Mouse (Mus musculus): ENCODE data around the gene Macrod2.
"Not testable (repeated sequence)": the region's sequence is repeated elsewhere in the genome, so short reads cannot be mapped to it uniquely, and the experiment has no call there.

The Macrod2 gene

DNA sequence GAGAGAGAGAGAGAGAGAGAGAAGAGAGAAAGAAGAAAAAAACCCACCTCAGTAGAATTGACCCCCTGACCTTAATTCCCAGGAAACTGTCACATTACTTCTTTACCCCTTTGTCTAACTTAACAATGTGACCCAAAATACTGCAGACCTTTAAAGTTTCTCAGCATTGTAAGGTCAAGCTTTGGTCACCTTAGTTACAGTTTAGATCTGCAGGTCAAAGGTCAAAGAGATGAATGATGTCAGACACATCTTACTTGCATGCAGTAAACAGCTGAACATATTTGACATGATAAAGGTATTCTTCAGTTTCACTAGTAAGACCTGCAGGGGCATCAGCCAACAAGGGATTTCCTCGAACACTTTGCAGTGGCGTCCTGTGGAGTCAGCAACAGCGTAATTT lies 309.0 kb downstream of the Macrod2 start:
- DNase-seq = no peak

DNA sequence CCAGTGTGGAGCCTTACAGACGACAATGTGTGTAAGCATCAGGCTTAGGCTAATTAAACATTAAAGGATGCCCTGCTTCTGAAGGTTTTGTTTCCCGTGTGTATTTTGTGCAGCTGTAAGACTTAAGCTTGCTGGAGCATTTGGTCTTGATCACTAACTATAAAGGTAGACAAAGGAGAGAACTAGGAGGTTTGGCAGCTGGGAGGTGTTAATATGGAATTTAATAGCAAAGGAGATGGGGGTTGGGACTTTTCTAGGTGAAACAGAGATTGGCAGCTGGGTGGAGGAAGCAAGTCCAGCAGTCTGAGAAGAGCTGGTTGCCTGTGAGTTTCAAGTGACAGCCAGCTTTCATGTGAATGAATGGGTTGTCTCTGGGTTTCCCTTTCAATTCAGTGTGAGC lies 310.2 kb downstream of the Macrod2 start:
- no peak for DNase-seq

DNA sequence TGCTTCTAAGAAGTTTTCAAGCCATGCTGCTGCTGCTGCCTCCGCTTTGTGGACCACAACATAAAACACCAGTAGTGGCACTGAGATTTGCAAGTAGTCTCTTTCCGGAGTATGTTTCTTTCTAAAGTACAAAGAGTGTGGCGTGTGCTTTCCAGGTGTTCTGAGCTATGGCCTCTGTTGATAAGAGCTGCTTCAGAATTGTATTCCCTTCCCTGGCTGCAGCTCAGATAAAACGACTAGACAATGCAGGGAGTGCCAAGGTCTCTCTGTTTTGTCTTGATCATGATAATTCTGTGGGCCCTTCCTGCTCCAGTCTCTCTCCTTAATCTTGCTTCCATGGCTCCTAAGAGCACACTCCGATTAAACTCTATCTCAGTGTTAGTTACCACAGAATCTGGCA lies 312.4 kb downstream of the Macrod2 start:
- DNase-seq = no peak

DNA sequence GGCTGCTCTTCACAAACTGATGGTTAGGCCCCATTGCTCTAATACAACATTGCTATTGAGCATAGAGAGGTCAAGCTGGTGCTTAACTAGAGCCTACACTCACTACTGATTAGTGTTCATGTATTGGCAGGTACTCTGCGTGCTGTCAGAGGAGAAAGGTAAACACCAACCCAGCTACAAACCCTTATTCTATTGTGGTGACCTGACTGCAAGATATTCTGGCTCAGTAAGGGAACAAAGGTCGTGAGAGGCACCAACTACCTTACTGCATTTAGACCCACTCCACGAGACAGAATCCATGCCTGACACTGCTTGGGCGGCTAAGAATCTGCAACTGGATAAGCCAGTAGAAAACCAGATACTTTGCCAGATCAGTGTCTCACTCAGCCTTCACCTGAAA lies 320.7 kb downstream of the Macrod2 start:
- no peak for DNase-seq

DNA sequence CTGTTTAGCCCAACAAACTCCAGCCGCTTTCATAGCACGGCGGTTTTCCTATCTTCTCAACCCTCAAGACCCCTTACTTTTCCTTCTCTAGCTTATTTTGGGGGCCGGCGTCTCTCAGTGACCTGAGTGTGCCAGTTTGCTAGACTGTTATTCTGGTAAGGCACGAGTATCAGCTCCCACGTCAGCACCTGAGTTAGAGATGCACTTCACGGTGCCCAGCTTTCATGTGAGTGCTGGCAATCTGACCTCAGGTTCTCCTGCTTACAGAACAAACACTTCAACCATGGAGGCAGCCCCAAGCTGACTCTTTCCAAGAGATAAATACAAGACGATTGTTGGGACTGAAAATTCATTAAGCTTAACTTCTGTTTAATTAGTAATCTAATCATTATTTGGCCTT lies 322.3 kb downstream of the Macrod2 start:
- no peak for DNase-seq

DNA sequence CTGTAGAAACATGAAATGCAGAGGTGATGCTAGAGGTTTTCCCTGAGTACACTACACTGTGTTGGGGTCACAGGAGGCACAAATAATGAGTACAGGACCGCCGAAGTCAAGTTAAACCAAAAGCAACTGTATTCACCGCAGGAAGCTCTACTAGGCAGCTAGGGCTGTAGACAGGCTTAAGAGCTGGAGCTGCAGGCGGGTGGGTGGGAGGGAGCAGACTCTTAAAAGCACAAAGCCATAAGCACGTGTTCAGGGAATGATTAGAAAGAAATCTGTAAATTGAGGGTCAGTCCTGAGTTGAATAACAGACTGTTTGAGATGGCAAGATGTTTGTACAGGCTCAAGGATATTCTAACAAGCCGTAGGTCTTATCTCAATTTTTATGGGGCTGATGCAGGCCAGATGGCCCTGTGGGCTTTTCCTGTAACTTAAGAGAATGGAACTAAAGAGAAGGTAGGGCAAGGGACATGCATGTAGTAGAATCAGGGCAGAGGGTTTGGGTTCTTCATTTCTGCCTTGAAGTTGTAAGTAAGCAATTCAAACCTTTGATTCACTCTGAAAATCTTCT lies 337.6 kb downstream of the Macrod2 start:
- DNase-seq = no peak

DNA sequence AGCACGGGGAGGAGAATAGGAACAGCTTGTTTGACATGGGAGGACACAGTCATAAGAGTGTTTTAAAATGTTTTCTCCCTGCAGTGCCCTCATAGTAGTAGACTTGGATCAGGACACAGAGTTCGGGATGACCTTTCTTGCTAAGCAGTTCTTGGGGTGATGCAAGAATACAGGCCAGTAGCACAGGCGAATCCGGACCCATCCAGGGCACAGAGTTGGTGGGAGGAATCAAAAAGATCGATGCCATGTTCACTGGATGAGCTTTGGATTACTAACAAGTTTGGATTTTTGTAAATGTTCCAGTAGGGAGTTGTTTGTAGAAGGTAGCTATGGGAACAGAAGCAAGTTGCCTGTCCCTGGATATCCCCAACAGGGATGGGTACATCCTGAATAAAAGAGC lies 345.4 kb downstream of the Macrod2 start:
- DNase-seq = no peak

DNA sequence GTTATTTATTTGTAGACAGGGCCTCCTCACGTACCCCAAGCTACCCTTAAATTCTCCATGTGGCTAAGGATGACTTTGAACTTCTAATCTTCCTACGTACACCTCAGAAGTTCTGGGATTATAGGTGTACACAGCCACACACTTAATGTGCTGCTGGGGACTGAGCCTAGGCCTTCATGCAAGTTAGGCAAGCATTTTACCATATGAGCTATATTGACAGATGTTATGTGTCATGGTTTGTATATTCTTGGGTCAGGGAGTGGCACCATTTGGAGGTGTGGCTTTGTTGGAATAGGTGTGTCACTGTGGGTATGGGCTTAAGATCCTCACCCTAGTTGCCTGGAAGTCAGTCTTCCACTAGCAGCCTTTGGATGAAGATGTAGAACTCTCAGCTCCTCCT lies 347.8 kb downstream of the Macrod2 start:
- DNase-seq = not testable (repeated sequence)

DNA sequence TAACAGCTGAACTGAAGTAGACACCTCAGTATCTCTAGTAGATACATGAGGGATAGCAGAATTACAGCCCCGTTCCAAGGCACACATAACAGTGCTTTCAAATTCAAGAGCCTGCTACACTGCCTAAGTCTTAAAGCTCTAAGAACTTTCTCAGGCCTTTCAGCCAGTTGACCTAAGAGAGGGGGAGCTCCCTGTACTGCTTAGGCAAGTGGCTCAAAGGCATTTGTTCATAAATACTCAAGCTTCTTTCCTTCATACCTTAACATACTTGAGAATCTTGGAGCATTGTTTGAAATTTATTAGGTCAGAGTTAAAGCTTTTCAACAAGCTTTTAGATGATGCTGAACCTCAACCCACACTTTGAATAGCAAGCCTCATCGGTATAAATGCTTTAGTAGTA lies 363.8 kb downstream of the Macrod2 start:
- DNase-seq = no peak

DNA sequence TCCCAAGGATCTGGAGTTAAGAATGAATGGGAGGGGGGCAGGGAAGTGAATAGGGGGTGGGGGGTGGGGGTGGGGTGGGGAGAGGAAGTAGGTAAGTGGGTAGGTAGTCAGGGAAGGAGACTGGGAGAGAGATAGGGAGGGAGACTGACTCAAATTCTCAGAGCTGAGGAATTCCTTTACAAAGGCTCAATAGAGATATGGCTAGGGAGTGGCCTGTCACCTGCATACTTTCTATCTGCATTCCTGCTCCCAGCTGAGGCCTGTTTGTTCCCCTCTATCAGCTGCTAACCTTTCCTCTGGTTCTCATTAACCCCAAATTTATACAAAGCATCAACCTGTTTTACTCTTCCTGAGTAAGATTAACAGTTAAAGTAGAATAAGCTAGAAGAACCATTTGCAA lies 364.6 kb downstream of the Macrod2 start:
- DNase-seq = no peak

DNA sequence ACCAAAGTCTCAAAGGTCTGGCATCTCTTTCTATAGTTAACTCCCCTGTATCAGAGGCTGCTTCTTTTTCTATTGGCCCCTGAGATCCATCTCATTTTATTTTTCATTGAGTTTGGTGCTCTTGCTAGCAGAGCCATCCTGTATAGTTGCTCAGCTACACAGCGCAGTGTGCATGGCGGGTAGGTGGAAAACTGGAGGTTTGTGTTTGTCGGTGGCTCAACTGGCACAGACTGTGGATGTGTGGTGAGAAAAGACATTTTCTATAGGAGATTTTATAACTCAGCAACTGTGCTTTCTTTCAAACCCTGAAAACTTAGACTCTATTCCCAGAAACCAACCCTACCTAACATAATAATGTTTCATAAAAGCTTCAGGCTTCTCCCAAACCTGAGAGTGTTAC lies 365.0 kb downstream of the Macrod2 start:
- DNase-seq = no peak

DNA sequence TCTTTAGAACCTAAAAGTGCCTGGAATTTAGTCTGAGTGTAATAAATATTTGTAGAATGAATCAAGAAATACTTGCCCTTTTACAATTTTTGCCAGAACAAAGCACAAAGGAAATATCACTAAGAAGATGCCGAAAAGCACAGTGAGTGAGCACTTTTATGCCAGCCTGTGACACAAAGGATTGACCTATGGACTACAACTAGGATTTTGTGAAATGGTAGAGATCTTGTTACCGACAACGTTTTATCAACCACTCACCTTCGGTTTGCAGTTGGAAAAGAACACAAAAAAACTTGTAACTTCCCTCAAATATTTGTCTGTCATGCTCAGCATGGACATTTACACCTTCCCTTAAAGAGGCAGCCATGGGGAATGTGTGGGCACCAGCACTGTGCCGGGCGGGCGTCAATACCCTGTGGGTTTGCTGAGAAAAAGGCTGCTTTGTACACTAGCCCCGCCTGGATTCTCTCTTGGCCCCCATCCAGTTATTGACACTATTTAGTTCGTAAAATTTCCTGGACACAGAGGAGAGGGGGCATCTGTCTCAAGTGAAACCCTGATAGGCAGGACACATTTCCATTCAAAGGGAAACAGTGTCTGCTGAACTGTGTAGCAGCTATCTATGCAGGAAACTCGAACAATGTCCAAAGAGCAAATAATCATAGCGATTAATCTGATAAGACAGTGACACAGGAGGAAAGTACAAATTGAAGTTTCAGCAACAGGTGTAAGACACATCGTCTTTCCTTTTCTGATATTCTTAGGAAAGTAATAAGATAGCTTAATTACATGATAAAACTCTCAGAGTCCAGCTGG lies 368.2 kb downstream of the Macrod2 start:
- DNase-seq = no peak

DNA sequence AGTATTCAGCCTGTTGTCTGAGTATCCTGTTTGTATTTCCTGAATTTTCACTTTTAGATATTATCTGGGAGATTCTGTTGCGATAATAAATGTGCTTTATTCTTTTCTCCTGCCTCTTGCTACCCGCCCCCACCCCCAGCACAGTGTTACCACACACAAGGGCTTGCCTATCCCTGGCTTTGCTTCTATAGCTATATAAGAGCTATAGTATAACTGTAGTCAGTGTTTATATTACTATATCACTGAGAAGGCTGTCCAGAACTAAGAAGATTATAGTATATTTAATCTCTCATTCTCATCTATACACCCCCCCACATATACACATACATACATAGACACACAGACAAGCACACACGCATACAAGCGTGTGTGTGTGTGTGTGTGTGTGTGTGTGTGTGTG lies 374.4 kb downstream of the Macrod2 start:
- no peak for DNase-seq

DNA sequence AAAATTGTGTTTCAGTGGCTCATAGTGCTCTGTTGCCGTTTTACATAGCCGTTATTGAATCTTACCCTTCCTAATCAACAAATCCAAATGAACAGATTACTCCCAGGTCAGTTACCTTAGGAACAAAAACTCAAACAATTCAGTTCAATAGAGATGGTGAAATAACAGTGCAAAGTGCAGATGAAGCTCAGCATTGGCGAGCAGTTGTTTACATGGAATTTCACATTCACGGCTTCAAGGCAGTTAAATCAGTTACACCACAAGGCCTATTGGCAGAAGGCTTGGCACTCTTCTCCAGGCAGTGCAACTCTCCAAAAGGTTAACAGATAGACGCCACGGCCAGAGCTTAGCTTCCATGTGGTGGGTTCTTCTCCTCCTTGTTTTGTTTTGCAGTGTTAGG lies 377.7 kb downstream of the Macrod2 start:
- DNase-seq = no peak

DNA sequence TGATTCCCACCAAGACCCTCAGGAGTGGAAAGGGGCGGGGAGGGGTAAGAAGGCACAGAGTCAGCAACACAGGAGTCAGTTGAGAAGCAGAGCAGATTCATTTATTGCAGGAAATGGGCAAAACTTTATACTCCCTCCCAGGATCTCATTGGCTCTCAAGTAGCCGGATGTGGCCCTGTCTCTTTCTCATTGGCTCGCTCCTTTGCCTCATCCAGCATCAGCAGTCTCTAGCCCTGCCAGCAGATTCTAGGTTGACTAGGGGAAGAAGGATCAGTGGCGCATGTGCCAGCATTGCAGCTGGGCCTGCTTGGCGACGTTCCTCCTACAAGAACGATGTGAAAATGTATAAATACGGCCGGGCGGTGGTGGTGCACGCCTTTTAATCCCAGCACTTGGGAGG lies 378.3 kb downstream of the Macrod2 start:
- DNase-seq = no peak

DNA sequence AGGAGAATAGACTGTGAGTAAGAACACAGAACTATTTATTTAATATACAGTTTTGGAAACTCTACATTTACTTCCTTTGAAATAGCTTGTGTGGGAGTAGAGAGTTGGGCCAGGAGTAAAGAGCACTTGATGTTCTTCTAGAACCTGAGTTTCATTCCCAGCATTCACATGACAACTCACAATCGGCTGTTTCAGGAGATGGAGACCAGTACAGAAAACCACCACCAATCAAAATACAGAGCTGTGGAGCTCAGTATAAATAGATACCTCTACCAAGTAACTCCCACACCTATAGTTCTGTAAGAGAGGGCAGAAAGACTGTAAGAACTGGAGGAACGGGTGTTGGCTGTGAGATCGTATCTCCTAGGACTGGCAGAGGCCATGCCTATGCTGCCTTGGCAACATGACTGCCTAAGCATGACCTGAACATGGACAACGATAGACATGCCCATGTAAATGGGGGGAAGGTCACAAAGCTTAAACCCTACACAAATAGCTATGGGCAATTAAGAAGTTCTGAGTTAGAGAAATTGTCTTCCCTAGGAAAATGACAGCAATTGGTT lies 379.8 kb downstream of the Macrod2 start:
- DNase-seq = no peak

DNA sequence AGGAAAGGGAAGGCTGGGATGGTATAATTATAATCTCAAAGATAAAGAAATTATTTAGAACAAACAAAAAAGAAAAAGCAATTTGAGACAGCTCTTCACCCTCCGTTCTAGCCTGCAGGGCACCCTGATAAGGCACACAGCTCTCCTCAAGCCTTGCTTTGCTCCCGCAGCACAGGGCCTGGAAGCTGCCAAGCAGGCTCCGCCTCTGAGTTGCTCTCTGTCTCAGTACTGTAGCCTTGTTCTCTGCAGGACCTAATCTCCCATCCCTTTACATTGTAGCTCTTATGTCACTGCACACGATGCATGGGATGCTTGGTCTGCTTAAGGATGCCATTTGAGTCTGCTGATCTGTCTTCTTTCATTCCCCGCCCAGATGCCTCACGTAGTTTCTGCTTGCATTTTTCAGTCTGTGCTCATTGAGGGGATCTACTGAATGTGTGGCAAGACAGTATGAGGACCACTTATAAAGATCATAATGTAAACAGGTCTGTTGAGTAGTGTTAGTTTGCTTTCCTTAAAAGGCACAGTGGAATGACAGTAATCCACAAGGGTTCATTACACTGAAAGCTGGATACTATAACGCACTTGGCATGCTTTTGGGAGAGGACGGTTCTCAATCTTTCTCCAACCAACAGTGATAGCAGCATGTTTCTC lies 380.5 kb downstream of the Macrod2 start:
- DNase-seq = no peak

DNA sequence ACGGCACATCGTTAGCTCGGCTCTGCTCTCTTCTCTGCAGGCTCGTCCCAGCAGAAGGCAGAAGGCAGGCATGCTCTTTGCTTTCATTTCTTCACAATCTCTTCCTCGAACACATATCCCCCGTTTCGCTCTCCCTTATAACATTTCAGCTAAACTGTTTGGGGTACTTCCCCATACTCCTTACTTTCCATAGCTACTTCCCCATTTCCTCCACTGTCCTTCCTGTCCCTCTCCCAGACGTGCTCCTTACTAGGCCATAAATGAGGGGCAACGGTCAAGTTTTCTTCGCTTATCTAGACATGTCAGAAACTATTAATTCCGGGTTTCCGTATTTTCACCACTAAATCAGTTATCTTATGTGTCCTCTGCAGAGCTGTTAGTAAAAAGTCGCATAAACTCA lies 383.1 kb downstream of the Macrod2 start:
- no peak for DNase-seq

DNA sequence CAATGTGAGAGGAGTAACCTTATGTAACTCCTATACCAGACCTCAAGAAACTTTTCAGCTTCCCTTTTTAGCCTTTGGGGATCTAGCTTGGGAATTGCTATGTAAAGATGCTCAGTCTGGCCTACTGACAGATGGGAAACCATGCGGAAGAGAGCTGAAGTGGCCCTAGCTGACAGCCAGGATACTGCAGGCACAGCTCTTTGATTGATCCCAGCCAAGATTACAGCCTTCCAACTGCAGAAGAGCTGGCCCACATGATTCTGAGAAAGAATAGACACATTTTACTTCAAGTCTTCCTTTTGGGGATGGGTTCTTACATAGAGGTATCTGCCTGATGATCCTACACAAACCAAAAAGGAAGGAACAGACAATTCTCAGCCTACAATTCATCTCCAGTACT lies 387.9 kb downstream of the Macrod2 start:
- DNase-seq = no peak

DNA sequence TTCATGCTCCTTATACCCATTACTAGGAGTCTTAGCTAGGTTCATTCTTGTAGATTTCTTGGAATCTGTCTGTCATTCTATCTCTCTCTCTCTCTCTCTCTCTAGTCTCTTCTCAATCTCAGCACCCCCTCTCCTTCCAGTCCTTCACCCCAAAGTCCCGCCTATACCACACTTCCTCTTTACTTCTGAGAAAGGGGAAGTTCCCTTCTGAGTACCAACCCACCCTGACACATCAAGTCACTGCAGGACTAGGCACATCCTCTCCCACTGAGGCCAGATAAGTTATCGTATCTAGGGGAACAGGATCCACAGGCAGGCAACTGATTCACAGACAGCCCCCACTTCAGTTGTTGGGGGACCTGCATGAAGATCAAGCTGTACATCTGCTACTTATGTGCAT lies 389.5 kb downstream of the Macrod2 start:
- DNase-seq = no peak

DNA sequence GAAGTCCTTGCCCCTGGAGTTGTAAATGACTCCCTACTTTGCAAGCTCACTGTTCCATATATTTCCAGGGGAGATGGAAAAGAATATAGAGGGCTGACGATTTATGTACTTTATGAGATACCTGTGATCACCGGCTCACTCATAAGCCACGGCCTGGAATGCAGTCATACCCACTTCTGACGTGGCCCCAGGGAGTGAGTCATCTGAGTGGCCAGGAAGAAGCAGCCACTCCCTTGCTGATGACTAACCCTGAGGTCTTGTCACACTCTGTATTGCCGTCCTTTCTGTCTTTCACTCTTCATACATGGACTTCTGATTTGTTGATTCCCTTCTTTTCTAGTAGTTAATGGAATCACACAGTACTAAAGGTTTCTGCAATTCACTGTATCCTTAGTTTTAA lies 395.3 kb downstream of the Macrod2 start:
- no peak for DNase-seq

DNA sequence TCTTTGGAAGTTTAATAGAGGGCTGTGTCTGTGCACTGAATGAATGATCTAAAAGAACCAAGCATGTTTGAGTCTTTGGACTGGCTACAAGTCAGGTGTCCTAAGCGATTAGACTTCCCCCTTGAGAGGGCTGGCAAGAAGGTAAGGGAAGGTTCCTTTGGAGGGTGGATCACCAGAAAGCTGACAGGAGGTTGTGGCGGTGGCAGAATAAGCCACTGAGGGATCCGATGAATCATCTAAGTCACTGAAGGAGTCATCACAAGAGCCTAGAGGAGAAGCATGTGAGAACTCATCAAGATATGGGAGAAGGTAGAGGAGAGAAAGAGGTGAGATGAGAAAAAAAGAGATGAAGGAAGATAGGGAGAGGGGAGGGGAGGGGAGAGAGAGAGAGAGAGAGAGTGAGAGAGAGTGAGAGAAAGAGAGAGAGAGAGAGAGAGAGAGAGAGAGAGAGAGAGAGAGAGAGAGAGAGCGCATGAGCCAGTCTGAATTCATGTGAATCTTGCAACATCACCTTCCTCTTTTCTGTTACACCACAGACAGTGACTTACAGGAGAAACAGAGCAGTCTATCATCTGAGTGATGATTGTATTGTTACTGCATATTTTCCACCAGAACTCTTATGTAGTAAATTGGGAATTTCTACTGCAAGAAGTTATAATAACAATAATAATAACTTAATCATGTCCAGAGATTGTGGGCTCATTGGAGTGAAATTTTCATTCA lies 398.9 kb downstream of the Macrod2 start:
- DNase-seq = no peak

DNA sequence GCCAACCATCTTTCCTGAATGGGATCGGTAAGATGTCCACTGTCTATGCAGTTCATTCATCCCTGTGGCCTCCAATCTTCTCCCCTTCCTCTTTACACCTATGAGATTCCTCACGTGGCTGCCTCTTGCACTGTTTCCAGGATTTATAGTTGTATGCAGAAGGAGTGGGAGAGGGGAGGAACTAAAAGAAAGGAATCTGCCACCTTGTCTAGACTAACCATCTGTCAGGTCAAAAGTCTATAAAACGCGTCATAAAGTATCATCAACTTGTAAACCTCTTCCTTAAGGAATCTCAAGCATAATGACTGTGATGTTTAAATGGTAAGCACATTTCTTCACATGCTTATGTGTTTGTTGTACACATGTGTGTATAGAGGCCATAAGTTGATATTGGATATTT lies 416.6 kb downstream of the Macrod2 start:
- DNase-seq = no peak

Data from right cerebral cortex, postnatal 4 days (tissue).